Mouse (Mus musculus): ENCODE data around the gene Armc2. TPM values are rescaled to one million over a fixed set of nuclear protein-coding genes. Genes with fewer than 3 reads are reported as not detected.

The Armc2 gene
- polyA plus RNA-seq, 2 experiments, result 3.6 to 4.8 TPM

GRCm38 (mm10) chr10:42014086-42014485 lies 4.2 kb downstream of the Armc2 start:
- H3K9me3 ChIP-seq (ENCODE audit: control insufficient read depth, low read length), result no peaks in the 10 kb centered on the region
- no peaks in the 10 kb centered on the region for H3K27me3 ChIP-seq (ENCODE audit: control insufficient read depth, insufficient read depth, low read length)
- H3K9ac ChIP-seq (ENCODE audit: low read depth, low read length, severe bottlenecking), result no peak overlapping the region
- TF ChIP-seq POLR2A (IDR thresholded peaks at IDR 0.05; ENCODE audit: borderline replicate concordance, extremely low read depth, insufficient read depth, insufficient read length), result no peak
- H3K4me3 ChIP-seq (replicated peaks; ENCODE audit: low read length), result no peak overlapping the region
- H3K27ac ChIP-seq (replicated peaks; ENCODE audit: low read depth, low read length), result no peak overlapping the region
- no peak for ATAC-seq (ENCODE audit: low FRiP score, low read depth)
- H3K4me1 ChIP-seq (ENCODE audit: control insufficient read depth, insufficient read depth, low read length), result peaks cover 13% of the 10 kb centered on the region
- H3K4me2 ChIP-seq (replicated peaks; ENCODE audit: low read depth, low read length, severe bottlenecking), result no peak overlapping the region
- 21% methylated on average over 5 of the region's 5 CpGs for WGBS
- no peaks in the 10 kb centered on the region for H3K36me3 ChIP-seq (ENCODE audit: control insufficient read depth, insufficient read depth, low read length)
- DNase-seq (ENCODE audit: low spot score), result peak; percentile 34

DNA sequence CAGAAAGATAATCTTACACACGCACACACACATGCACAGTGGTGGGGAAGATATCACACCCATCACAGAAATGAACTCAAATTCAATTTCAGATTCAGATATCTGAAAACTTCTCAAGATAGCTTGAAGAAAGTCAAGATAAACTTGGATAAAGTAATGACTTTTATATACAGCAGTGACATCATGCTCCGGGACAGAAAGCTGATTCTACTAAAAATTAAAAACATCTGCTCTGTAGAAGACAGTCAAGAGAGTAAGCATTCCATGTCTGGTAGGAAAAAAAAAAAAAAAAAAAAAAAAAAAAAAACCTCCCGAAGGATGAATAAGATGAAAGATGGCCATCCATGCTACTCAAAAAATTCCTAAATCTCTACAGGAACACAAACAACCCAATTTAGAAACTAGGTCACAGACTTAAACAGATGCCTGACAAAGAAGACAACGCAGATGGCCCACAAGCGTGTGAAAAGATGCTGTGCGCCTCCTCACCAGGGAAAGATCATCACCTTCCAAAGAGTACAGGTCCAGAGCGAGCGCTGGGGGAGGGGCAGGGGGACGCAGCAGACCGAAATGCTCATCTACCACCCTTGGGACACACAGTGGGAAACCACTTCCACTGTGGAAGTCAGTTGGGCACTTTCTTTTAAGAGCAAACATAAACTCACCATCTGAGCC lies 7.3 kb downstream of the Armc2 start:
- no peak overlapping the region for H3K4me3 ChIP-seq (replicated peaks; ENCODE audit: low read length)
- H3K27ac ChIP-seq (replicated peaks; ENCODE audit: low read depth, low read length), result no peak overlapping the region; the same call in 1 of the 2 replicates
- no peak for ATAC-seq (ENCODE audit: low FRiP score, low read depth)
- H3K27me3 ChIP-seq (ENCODE audit: control insufficient read depth, insufficient read depth, low read length), result no peaks in the 10 kb centered on the region
- DNase-seq (ENCODE audit: low spot score), result no peak
- peaks cover 9% of the 10 kb centered on the region for H3K4me1 ChIP-seq (ENCODE audit: control insufficient read depth, insufficient read depth, low read length)
- no peak overlapping the region for H3K9ac ChIP-seq (ENCODE audit: low read depth, low read length, severe bottlenecking)
- TF ChIP-seq POLR2A (IDR thresholded peaks at IDR 0.05; ENCODE audit: borderline replicate concordance, extremely low read depth, insufficient read depth, insufficient read length), result no peak
- no peaks in the 10 kb centered on the region for H3K36me3 ChIP-seq (ENCODE audit: control insufficient read depth, insufficient read depth, low read length)
- H3K4me2 ChIP-seq (replicated peaks; ENCODE audit: low read depth, low read length, severe bottlenecking), result no peak overlapping the region
- no peaks in the 10 kb centered on the region for H3K9me3 ChIP-seq (ENCODE audit: control insufficient read depth, low read length)
- 72% methylated on average over 10 of the region's 10 CpGs for WGBS

GRCm38 (mm10) chr10:42005259-42005658 lies 13.0 kb downstream of the Armc2 start:
- H3K27me3 ChIP-seq (ENCODE audit: control insufficient read depth, insufficient read depth, low read length), result no peaks in the 10 kb centered on the region

GRCm38 (mm10) chr10:42004690-42005089 lies 13.6 kb downstream of the Armc2 start:
- H3K4me2 ChIP-seq (replicated peaks; ENCODE audit: low read depth, low read length, severe bottlenecking), result no peak overlapping the region
- WGBS, result 50% methylated on average over 7 of the region's 7 CpGs
- H3K4me1 ChIP-seq (ENCODE audit: control insufficient read depth, insufficient read depth, low read length), result no peaks in the 10 kb centered on the region
- H3K27ac ChIP-seq (replicated peaks; ENCODE audit: low read depth, low read length), result no peak overlapping the region
- TF ChIP-seq POLR2A (IDR thresholded peaks at IDR 0.05; ENCODE audit: borderline replicate concordance, extremely low read depth, insufficient read depth, insufficient read length), result no peak
- no peak overlapping the region for H3K4me3 ChIP-seq (replicated peaks; ENCODE audit: low read length)
- no peaks in the 10 kb centered on the region for H3K36me3 ChIP-seq (ENCODE audit: control insufficient read depth, insufficient read depth, low read length)
- ATAC-seq (ENCODE audit: low FRiP score, low read depth) (no peak), DNase-seq (ENCODE audit: low spot score) (no peak)
- H3K9me3 ChIP-seq (ENCODE audit: control insufficient read depth, low read length), result no peaks in the 10 kb centered on the region
- no peaks in the 10 kb centered on the region for H3K27me3 ChIP-seq (ENCODE audit: control insufficient read depth, insufficient read depth, low read length)
- H3K9ac ChIP-seq (ENCODE audit: low read depth, low read length, severe bottlenecking), result no peak overlapping the region

More at GRCm38 (mm10) chr10:42005259-42005658, 13.0 kb downstream of the Armc2 start:
- 82% methylated on average over 3 of the region's 3 CpGs for WGBS
- Histone ChIP-seq H3K36me3 (ENCODE audit: control insufficient read depth, insufficient read depth, low read length) (no peaks in the 10 kb centered on the region), H3K9ac (ENCODE audit: low read depth, low read length, severe bottlenecking) (no peak overlapping the region), H3K27ac (replicated peaks; ENCODE audit: low read depth, low read length) (no peak overlapping the region), H3K4me2 (replicated peaks; ENCODE audit: low read depth, low read length, severe bottlenecking) (no peak overlapping the region), H3K9me3 (ENCODE audit: control insufficient read depth, low read length) (no peaks in the 10 kb centered on the region), H3K4me3 (replicated peaks; ENCODE audit: low read length) (no peak overlapping the region), H3K4me1 (ENCODE audit: control insufficient read depth, insufficient read depth, low read length) (no peaks in the 10 kb centered on the region)
- no peak for ATAC-seq (ENCODE audit: low FRiP score, low read depth)
- TF ChIP-seq POLR2A (IDR thresholded peaks at IDR 0.05; ENCODE audit: borderline replicate concordance, extremely low read depth, insufficient read depth, insufficient read length), result no peak
- DNase-seq (ENCODE audit: low spot score), result no peak

- WGBS, result 77% methylated on average over 1 of the region's 1 CpGs
- ATAC-seq (ENCODE audit: low FRiP score, low read depth), result no peak
Observed at GRCm38 (mm10) chr10:42004056-42004455, 14.2 kb downstream of the Armc2 start.

More at GRCm38 (mm10) chr10:42004056-42004455, 14.2 kb downstream of the Armc2 start:
- H3K36me3 ChIP-seq (ENCODE audit: control insufficient read depth, insufficient read depth, low read length), result no peaks in the 10 kb centered on the region
- H3K4me1 ChIP-seq (ENCODE audit: control insufficient read depth, insufficient read depth, low read length), result no peaks in the 10 kb centered on the region
- no peaks in the 10 kb centered on the region for H3K9me3 ChIP-seq (ENCODE audit: control insufficient read depth, low read length)
- H3K27me3 ChIP-seq (ENCODE audit: control insufficient read depth, insufficient read depth, low read length), result no peaks in the 10 kb centered on the region
- H3K27ac ChIP-seq (replicated peaks; ENCODE audit: low read depth, low read length), result no peak overlapping the region
- no peak overlapping the region for H3K4me3 ChIP-seq (replicated peaks; ENCODE audit: low read length)
- no peak for DNase-seq (ENCODE audit: low spot score)
- H3K9ac ChIP-seq (ENCODE audit: low read depth, low read length, severe bottlenecking), result no peak overlapping the region
- H3K4me2 ChIP-seq (replicated peaks; ENCODE audit: low read depth, low read length, severe bottlenecking), result no peak overlapping the region
- no peak for TF ChIP-seq POLR2A (IDR thresholded peaks at IDR 0.05; ENCODE audit: borderline replicate concordance, extremely low read depth, insufficient read depth, insufficient read length)
